Mouse (Mus musculus) intestine, embryonic 14.5 days (tissue): ENCODE measurements around the gene Ddx19a. TPM values are rescaled to one million over a fixed set of nuclear protein-coding genes. Genes with fewer than 3 reads are reported as not detected.

Experiments
- ATAC-seq: fragments of 200-750 bp; cut with Nextera tagmentation; replicated peaks from 2 replicates; pipeline ENCODE4 v1.8.0; 2017; ENCODE audit warnings: low read depth, moderate number of reproducible peaks, moderate TSS enrichment, moderate library complexity; ENCODE audit not compliant: low FRiP score, low TSS enrichment
- DNase-seq: peaks from one replicate; pipeline ENCODE4 v3.0.0-alpha.2; 2018; ENCODE audit warnings: low spot score
- H3K27ac ChIP-seq: fragments of 300-500 bp; sonication (generic); 2 replicates; pipeline ENCODE4 v1.5.1; 2014; ENCODE audit warnings: low read depth, mild to moderate bottlenecking, control low read depth
- H3K27me3 ChIP-seq: fragments of 300-500 bp; sonication (generic); replicated peaks from 2 replicates; pipeline ENCODE4 v1.6.1; 2014; ENCODE audit warnings: low read length, control low read depth; ENCODE audit not compliant: control insufficient read depth, insufficient read depth
- H3K36me3 ChIP-seq: fragments of 300-500 bp; sonication (generic); 2 replicates; pipeline ENCODE4 v1.6.1; 2014; ENCODE audit warnings: low read length, control low read depth; ENCODE audit not compliant: control insufficient read depth, insufficient read depth
- H3K4me1 ChIP-seq: fragments of 300-500 bp; sonication (generic); replicated peaks from 2 replicates; pipeline ENCODE4 v1.6.1; 2014; ENCODE audit warnings: low read length, control low read depth, mixed read lengths; ENCODE audit not compliant: control insufficient read depth, insufficient read depth
- H3K4me2 ChIP-seq: fragments of 300-500 bp; sonication (generic); 2 replicates; pipeline ENCODE4 v1.6.1; 2014; ENCODE audit warnings: low read length
- H3K4me3 ChIP-seq: fragments of 300-500 bp; sonication (generic); 2 replicates; pipeline ENCODE4 v1.5.1; 2014; ENCODE audit warnings: low read depth, low read length, control low read depth, mixed read lengths
- H3K9ac ChIP-seq: fragments of 300-500 bp; sonication (generic); 2 replicates; pipeline ENCODE4 v1.6.1; 2014; ENCODE audit warnings: mild to moderate bottlenecking, low read length
- H3K9me3 ChIP-seq: fragments of 300-500 bp; sonication (generic); 2 replicates; pipeline ENCODE4 v1.6.1; 2016; ENCODE audit warnings: low read length, control low read depth; ENCODE audit not compliant: control insufficient read depth
- WGBS: fragments of 180-500 bp; shearing (Covaris S2); extraction: QIAGEN DNeasy Blood & Tissue Kit; methylation state at CpG from one replicate; pipeline ENCODE4 v1.1.7; 2014; 5-methylcytosine and 5-hydroxymethylcytosine counted together
- polyA plus RNA-seq: library from polyadenylated mRNA; unstranded; fragments of >200 nt; fragmentation: Nextera tagmentation; extraction: Ambion mirVana; gene quantifications from 2 replicates; pipeline ENCODE4 v1.2.1, GENCODE M21; 2014

Gene Ddx19a
- polyA plus RNA-seq = 19.8 and 20.4 TPM in 2 replicates

DNA sequence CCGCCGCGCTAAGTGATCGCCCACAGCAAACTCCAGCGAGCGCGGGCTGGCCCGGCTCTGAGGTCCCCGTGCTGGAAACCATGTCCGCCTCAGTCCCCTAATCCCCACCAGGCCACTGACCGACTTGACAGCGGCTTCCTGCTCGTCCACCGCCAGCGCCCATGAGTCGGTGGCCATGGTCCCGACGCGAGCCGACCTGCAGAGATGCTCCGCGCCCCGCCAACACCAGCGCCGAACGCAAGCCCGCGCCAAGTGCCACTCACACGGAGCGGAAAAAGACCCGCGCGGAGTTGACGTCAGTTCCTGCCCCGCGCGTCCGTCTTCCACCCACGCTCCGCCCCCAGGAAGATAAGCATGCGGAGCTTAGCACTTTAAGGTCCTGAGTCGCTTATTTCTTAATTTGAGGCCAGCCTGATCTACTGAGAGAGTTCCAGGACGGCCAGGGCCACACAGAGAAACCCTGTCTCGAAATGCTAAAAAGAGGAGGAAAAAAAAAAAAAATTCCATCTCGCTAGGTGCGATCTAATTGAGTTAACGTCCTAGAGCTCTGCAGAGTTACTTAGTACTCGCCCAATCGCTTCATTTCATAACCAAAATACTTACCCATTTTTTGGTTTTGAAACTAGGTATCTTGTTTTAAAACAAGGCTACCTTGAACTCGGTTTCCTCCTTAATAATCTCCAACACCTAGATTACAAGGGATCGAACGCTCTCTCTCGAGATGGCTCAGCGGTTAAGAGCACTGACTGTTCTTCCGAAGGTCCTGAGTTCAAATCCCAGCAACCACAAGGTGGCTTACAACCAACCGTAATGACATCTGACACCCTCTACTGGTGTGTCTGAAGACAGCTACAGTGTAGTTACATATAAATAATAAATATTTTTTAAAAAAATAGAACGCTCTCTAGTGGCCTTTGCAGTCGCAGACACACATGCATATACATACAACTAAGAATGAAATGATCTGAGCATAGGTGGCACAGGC lies at the start of gene Ddx19a:
Gene Ddx19a, minus strand, starts transcription at position 254 of the 985 bp plus-strand sequence.
- no peaks in the 10 kb centered on the region for H3K27me3 ChIP-seq
- H3K9ac ChIP-seq = peak within 1 kb of the TSS; percentile 78
- 0 out of 2 replicates have a peak, but pooled peaks cover 7% of the 10 kb centered on the region for H3K4me1 ChIP-seq
- H3K9me3 ChIP-seq = no peaks in the 10 kb centered on the region
- DNase-seq = peak; percentile 90
- 3% methylated on average over 58 of the region's 58 CpGs for WGBS
- ATAC-seq = peak; percentile 94
- peak within 1 kb of the TSS; percentile 91 for H3K4me2 ChIP-seq
- H3K27ac ChIP-seq = peak within 1 kb of the TSS; percentile 80
- peak within 1 kb of the TSS; percentile 98 for H3K4me3 ChIP-seq
- H3K36me3 ChIP-seq = peaks cover 5% of the 10 kb centered on the region

DNA sequence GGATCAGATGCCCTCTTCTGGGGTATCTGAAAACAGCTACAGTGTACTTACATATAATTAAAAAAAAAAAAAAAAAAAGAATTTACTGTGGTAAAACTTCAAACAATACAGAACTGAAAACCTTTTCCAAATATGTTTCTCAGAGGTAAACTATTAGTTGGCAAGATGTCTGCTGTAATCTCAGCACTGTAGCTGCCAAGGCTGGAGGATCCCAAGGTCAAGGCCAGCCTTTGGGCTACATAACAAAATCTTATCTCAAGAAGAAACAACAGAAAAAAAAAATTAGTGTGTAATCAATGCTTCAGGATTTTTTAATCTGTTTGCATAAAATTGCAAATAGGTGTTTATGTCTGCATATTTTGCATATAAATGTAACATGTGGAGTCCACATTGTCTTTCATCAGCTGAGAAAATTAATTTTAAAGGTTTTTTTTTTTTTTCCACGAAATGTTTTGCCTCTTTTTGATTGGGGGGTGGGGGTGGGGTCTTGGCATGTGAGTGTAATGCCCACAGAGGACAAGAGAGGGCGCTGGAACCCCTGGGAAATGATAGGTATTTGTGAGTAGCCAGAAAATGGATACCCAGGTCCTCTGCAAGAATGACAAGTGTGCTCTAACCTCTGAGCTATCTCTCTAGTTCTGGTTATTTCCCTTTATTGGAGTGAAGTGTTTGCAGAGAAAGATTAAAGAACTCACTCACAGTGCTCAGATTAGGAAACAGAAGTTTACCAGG lies 46.6 kb upstream of the Ddx19a start:
- Histone ChIP-seq H3K27ac (no peak overlapping the region), H3K27me3 (no peaks in the 10 kb centered on the region), H3K4me2 (no peak overlapping the region), H3K4me1 (no peaks in the 10 kb centered on the region), H3K9me3 (no peaks in the 10 kb centered on the region), H3K9ac (no peak overlapping the region), H3K4me3 (no peak overlapping the region), H3K36me3 (peaks cover 100% of the 10 kb centered on the region)
- 57% methylated on average over 2 of the region's 2 CpGs for WGBS
- DNase-seq (no peak), ATAC-seq (no peak)

DNA sequence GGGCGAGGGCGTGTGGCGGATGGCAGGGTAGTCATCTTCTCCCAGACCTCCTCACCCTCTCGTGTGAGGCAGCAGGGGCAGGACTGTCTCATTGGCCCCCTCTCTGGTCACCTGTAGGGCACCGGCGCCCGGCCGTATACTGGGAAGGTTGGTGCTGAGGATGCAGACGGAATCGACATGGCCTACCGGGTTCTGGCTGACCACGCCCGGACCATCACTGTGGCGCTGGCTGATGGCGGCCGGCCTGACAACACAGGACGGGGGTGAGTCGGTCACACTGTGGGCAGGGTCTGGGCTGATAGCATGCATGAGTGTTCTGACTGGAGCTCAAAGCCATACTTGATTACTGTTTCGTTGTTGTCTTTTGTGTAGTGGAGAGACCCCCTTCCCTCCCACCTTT lies 44.9 kb upstream of the Ddx19a start:
- Histone ChIP-seq H3K4me3 (no peak overlapping the region), H3K27me3 (no peaks in the 10 kb centered on the region), H3K4me2 (no peak overlapping the region), H3K4me1 (no peaks in the 10 kb centered on the region), H3K9ac (no peak overlapping the region), H3K27ac (no peak overlapping the region), H3K9me3 (no peaks in the 10 kb centered on the region), H3K36me3 (peaks cover 100% of the 10 kb centered on the region)
- ATAC-seq (no peak), DNase-seq (no peak)
- WGBS = 93% methylated on average over 19 of the region's 19 CpGs

DNA sequence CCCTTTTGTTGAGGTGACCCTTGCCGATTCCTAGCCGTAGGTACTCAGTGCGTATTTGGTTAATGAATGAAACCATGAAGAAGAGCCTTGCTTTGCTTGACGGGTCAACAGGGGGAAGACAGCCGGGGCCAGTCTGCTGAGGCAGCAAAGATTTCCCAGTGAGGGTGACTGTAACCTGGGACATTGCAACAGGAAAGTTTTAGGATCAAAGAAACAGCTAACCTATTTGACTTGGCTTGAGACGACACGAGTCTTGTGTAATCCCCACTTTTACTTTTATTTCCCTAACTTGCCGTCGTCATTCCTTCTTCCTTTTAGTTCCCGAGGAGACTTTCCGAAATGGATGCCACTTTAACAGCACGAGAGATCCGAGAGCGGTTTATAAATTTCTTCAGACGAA lies 39.0 kb upstream of the Ddx19a start:
- 94% methylated on average over 15 of the region's 15 CpGs for WGBS
- Histone ChIP-seq H3K4me1 (peaks cover 11% of the 10 kb centered on the region), H3K27ac (no peak overlapping the region), H3K27me3 (no peaks in the 10 kb centered on the region), H3K9me3 (no peaks in the 10 kb centered on the region), H3K9ac (no peak overlapping the region), H3K4me3 (no peak overlapping the region), H3K36me3 (peaks cover 51% of the 10 kb centered on the region), H3K4me2 (no peak overlapping the region)
- ATAC-seq = no peak
- DNase-seq = no peak

DNA sequence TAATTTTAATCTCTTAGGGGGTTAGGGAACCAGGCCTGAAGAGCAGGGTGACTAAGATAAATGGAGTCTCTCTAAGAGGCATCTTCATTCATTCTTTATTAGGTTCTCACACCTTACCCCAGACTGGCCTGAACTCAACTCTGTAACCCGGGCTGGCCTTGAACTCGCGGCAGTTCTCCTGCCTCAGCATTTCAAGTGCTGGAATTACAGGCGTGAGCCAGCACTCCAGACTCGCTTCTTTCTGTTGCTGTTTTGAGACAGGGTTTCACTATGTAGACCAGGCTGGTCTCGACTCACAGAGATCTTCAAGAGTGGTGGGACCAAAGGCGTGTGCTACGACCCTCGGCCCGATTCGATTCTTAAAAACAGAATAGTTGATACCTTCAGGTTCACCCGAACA lies 36.7 kb upstream of the Ddx19a start:
- peak overlapping the region; percentile 81 for H3K9ac ChIP-seq
- H3K9me3 ChIP-seq = no peaks in the 10 kb centered on the region
- peaks cover 28% of the 10 kb centered on the region for H3K36me3 ChIP-seq
- peak overlapping the region; percentile 79 for H3K4me2 ChIP-seq
- WGBS = 18% methylated on average over 12 of the region's 12 CpGs
- no peaks in the 10 kb centered on the region for H3K27me3 ChIP-seq
- peaks cover 11% of the 10 kb centered on the region for H3K4me1 ChIP-seq
- H3K27ac ChIP-seq = peak overlapping the region; percentile 72
- H3K4me3 ChIP-seq = peak overlapping the region; percentile 77
- DNase-seq (no peak), ATAC-seq (peak; percentile 26; the same call in 1 of the 2 replicates)

DNA sequence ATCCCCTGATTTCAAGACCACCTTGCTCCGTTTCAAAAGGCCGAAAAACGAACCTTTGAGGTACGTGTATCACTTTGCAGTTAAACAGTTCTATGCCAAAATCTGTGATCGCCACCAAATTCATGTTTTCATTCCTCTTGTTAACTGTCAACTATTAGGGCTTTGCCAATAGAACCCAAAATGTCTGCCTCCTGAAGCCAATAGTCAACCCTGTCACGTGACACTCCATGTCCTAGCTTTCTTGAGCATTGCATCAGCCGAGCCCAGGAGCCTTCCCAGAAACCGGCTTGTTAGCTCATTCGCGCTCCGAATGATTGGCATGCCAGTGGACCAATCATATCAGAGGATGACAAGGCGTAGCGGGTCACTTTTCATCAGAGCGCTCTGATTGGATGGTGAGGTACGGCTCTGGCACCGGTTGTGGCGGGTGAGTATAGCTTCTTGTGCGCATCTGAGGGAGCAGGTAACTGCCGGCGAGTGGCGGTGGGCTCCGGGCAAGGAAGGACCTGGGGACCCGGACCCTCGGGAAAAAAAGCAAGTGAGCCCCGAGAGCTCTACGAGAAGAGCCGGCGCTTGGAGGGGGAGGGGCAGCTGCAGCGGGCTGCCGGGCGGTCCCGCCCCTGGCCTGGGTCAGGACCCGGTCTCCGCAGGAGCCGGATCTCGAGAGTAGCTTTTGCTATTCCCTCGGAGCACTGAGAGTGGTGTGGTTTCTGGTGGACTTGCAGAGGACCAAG lies 36.0 kb upstream of the Ddx19a start:
- H3K9me3 ChIP-seq = no peaks in the 10 kb centered on the region
- no peaks in the 10 kb centered on the region for H3K27me3 ChIP-seq
- ATAC-seq = peak; percentile 99
- H3K4me3 ChIP-seq = peak overlapping the region; percentile 77
- peak overlapping the region; percentile 79 for H3K4me2 ChIP-seq
- peak; percentile 95 for DNase-seq
- H3K36me3 ChIP-seq = peaks cover 22% of the 10 kb centered on the region
- H3K27ac ChIP-seq = peak overlapping the region; percentile 72
- peaks cover 11% of the 10 kb centered on the region for H3K4me1 ChIP-seq
- WGBS = 5% methylated on average over 37 of the region's 37 CpGs
- peak overlapping the region; percentile 81 for H3K9ac ChIP-seq

DNA sequence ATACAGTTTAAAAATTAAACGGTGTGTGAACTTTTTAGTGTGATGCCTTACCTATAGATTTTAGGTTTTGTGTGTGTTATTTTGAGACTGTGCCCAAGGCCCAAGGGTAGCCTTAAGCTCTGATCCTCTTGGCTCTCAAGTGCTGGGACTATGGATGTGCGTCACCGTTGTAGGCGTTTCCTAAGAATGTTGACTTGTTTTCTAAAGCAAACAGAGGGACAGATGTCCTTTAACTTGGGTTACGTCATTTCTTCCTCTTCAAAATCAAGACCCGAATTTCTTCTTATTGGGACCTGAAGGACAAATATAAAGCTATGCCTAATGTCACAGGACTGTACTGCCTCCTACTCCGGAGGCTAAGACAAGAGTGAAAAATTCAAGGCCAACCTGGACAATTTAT lies 35.3 kb upstream of the Ddx19a start, which contains the start of gene Aars:
Gene Aars, plus strand, starts transcription at position 229 of the 400 bp plus-strand sequence.
- peaks cover 15% of the 10 kb centered on the region for H3K36me3 ChIP-seq
- H3K27me3 ChIP-seq = no peaks in the 10 kb centered on the region
- ATAC-seq (no peak), DNase-seq (no peak)
- H3K4me2 ChIP-seq = peak within 1 kb of the TSS; percentile 79
- peaks cover 14% of the 10 kb centered on the region for H3K4me1 ChIP-seq
- peak within 1 kb of the TSS; percentile 72 for H3K27ac ChIP-seq
- 95% methylated on average over 7 of the region's 7 CpGs for WGBS
- H3K4me3 ChIP-seq = peak within 1 kb of the TSS; percentile 77
- no peaks in the 10 kb centered on the region for H3K9me3 ChIP-seq
- H3K9ac ChIP-seq = peak within 1 kb of the TSS; percentile 81

DNA sequence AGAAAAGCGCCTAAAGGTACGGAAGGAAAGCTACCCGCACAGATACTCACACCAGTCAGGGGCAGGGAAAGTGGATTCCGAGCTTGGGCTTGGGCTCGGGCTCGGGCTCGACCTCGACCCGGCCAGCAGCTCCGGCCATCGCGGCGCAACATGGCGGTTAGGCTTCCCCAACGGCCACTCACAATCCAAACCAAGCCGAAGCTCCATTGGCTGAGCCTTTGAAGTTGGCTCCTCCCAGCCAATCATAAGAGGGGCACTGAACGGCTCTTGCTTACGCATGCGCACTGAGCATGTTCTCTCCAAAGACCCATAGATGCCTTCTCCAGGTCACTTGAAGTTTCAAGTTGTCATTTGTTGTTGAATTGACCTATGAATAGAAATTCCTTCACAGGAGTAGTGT lies 34.0 kb upstream of the Ddx19a start, which contains the start of gene Ddx19b:
Gene Ddx19b, minus strand, starts transcription at position 180 of the 400 bp plus-strand sequence.
- no peak within 1 kb of the TSS for H3K4me2 ChIP-seq
- H3K27ac ChIP-seq = no peak within 1 kb of the TSS
- no peak within 1 kb of the TSS for H3K4me3 ChIP-seq
- ATAC-seq (no peak), DNase-seq (no peak)
- H3K27me3 ChIP-seq = no peaks in the 10 kb centered on the region
- peaks cover 19% of the 10 kb centered on the region for H3K4me1 ChIP-seq
- H3K9ac ChIP-seq = no peak within 1 kb of the TSS
- H3K36me3 ChIP-seq = peaks cover 1% of the 10 kb centered on the region
- H3K9me3 ChIP-seq = no peaks in the 10 kb centered on the region
- WGBS = 95% methylated on average over 19 of the region's 19 CpGs
